In genomic region chr4:126254315-126255112, GRCm38 (mm10) we compare ENCODE assay signal across 9 mouse cellular contexts. TPM values are rescaled to one million over a fixed set of nuclear protein-coding genes. Genes with fewer than 3 reads are reported as not detected.
A peak's percentile ranks its signal among the peaks of the same experiment; 100 is the strongest.
DNase-seq lines count a peak whose midpoint lies in the region; ATAC-seq and TF ChIP-seq lines count a peak whose summit lies in the region.
"Had no signal": no experiment of that assay in that cellular context is flagged by ENCODE, and none has a peak within 500 bp of the region (broad histone marks: within the 10 kb centered on the region; RNA-seq: fewer than 3 reads in every experiment).

No protein-coding gene starts in this region.

- peak overlapping the region; percentile 95; the same call in 1 of the 2 replicates for H3K27ac ChIP-seq in bone marrow macrophage, adult 2 months (ENCODE audit: insufficient read depth, low read depth, low read length)
- peak overlapping the region; percentile 96 for H3K27ac ChIP-seq in forebrain, postnatal 0 days (ENCODE audit: low read depth, low read length)
- peak overlapping the region; percentile 92; the same call in 1 of the 2 replicates for H3K27ac ChIP-seq in intestine, embryonic 15.5 days
- H3K27ac ChIP-seq in liver, embryonic 11.5 days (ENCODE audit: low read depth, low read length): peak overlapping the region; percentile 82; the same call in 1 of the 2 replicates
- H3K27ac ChIP-seq in neural tube, embryonic 13.5 days (replicated peaks): peak overlapping the region; percentile 96

- no peaks in the 10 kb centered on the region; the same call in 1 of the 2 replicates for H3K27me3 ChIP-seq in forebrain, postnatal 0 days (ENCODE audit: insufficient read depth, low read length)
- no peaks in the 10 kb centered on the region for H3K27me3 ChIP-seq in intestine, embryonic 15.5 days (replicated peaks)
- H3K27me3 ChIP-seq in liver, embryonic 11.5 days (replicated peaks; ENCODE audit: control insufficient read depth, insufficient read depth, low read length): no peaks in the 10 kb centered on the region; the same call in 1 of the 2 replicates
- H3K27me3 ChIP-seq in neural tube, embryonic 13.5 days: no peaks in the 10 kb centered on the region

- peak overlapping the region; percentile 77 for H3K4me3 ChIP-seq in bone marrow macrophage, adult 2 months (ENCODE audit: insufficient read depth, low read length)
- H3K4me3 ChIP-seq in forebrain, postnatal 0 days (ENCODE audit: low read depth, low read length): peak overlapping the region; percentile 98
- peak overlapping the region; percentile 97 for H3K4me3 ChIP-seq in intestine, embryonic 15.5 days (replicated peaks)
- H3K4me3 ChIP-seq in liver, embryonic 11.5 days (ENCODE audit: low read depth, low read length): peak overlapping the region; percentile 90
- H3K4me3 ChIP-seq in neural tube, embryonic 13.5 days: peak overlapping the region; percentile 100

- DNase-seq in frontal cortex, postnatal 10 days (ENCODE audit: low spot score in 2 of 2): peak; percentile 63 to 65
- DNase-seq in frontal cortex, postnatal 14 days (ENCODE audit: low spot score in 2 of 2): no peak
- DNase-seq in forebrain, postnatal 0 days: peak; percentile 60
- DNase-seq in liver, embryonic 11.5 days (ENCODE audit: low spot score): no peak
- no peak for DNase-seq in thymus, postnatal 10 days (ENCODE audit: low spot score in 2 of 2)

- ATAC-seq in forebrain, postnatal 0 days: peak; percentile 26
- ATAC-seq in intestine, embryonic 15.5 days: no peak
- no peak for ATAC-seq in liver, embryonic 11.5 days (replicated peaks; ENCODE audit: low FRiP score)
- peak; percentile 1; the same call in 1 of the 2 replicates for ATAC-seq in neural tube, embryonic 13.5 days (ENCODE audit: low read depth)

- peak overlapping the region; percentile 99 for H3K9ac ChIP-seq in forebrain, postnatal 0 days
- peak overlapping the region; percentile 95 for H3K9ac ChIP-seq in intestine, embryonic 15.5 days
- H3K9ac ChIP-seq in liver, embryonic 11.5 days (ENCODE audit: low read depth, low read length): peak overlapping the region; percentile 84; the same call in 1 of the 2 replicates
- peak overlapping the region; percentile 99 for H3K9ac ChIP-seq in neural tube, embryonic 13.5 days

- H3K36me3 ChIP-seq in forebrain, postnatal 0 days (ENCODE audit: insufficient read depth): no peaks in the 10 kb centered on the region
- no peaks in the 10 kb centered on the region for H3K36me3 ChIP-seq in intestine, embryonic 15.5 days
- H3K36me3 ChIP-seq in liver, embryonic 11.5 days (ENCODE audit: control insufficient read depth, insufficient read depth, low read length): no peaks in the 10 kb centered on the region; the same call in 1 of the 2 replicates
- H3K36me3 ChIP-seq in neural tube, embryonic 13.5 days: 0 out of 2 replicates have a peak, but pooled peaks cover 13% of the 10 kb centered on the region

- TF ChIP-seq POLR2A in bone marrow macrophage, adult 2 months (IDR thresholded peaks at IDR 0.05; ENCODE audit: borderline replicate concordance, low read depth, low read length): no peak

- H3K9me3 ChIP-seq in forebrain, postnatal 0 days (ENCODE audit: low read length): no peaks in the 10 kb centered on the region
- H3K9me3 ChIP-seq in intestine, embryonic 15.5 days: no peaks in the 10 kb centered on the region
- H3K9me3 ChIP-seq in liver, embryonic 11.5 days (ENCODE audit: control insufficient read depth, low read length): no peaks in the 10 kb centered on the region
- H3K9me3 ChIP-seq in neural tube, embryonic 13.5 days: no peaks in the 10 kb centered on the region

- 9% methylated on average over 9 of the region's 9 CpGs for WGBS in forebrain, postnatal 0 days
- 32% methylated on average over 9 of the region's 9 CpGs for WGBS in intestine, embryonic 15.5 days
- WGBS in liver, embryonic 11.5 days: 35% methylated on average over 9 of the region's 9 CpGs
- 13% methylated on average over 9 of the region's 9 CpGs for WGBS in neural tube, embryonic 13.5 days

- TF ChIP-seq CTCF in bone marrow macrophage, adult 2 months (IDR thresholded peaks at IDR 0.05; ENCODE audit: low read depth, low read length): no peak
- TF ChIP-seq CTCF in forebrain, postnatal 0 days (IDR thresholded peaks at IDR 0.05; ENCODE audit: low read depth): no peak

- H3K4me2 ChIP-seq in forebrain, postnatal 0 days (ENCODE audit: low read depth): peak overlapping the region; percentile 83
- H3K4me2 ChIP-seq in intestine, embryonic 15.5 days (replicated peaks): peak overlapping the region; percentile 81
- peak overlapping the region; percentile 94 for H3K4me2 ChIP-seq in liver, embryonic 11.5 days
- H3K4me2 ChIP-seq in neural tube, embryonic 13.5 days: peak overlapping the region; percentile 99

- peaks cover 56% of the 10 kb centered on the region for H3K4me1 ChIP-seq in bone marrow macrophage, adult 2 months (ENCODE audit: control insufficient read depth, insufficient read depth, low read length)
- peaks cover 27% of the 10 kb centered on the region; the same call in 1 of the 2 replicates for H3K4me1 ChIP-seq in forebrain, postnatal 0 days (ENCODE audit: insufficient read depth)
- peaks cover 60% of the 10 kb centered on the region for H3K4me1 ChIP-seq in intestine, embryonic 15.5 days (replicated peaks)
- H3K4me1 ChIP-seq in liver, embryonic 11.5 days (replicated peaks; ENCODE audit: control insufficient read depth, insufficient read depth, low read length): peaks cover 41% of the 10 kb centered on the region
- peaks cover 80% of the 10 kb centered on the region for H3K4me1 ChIP-seq in neural tube, embryonic 13.5 days (replicated peaks)

RNA-seq across cellular contexts. Expression of gene Map7d1, which starts 1.6 kb away (rescaled TPM):
- 131 and 139 TPM in 2 replicates for polyA plus RNA-seq in bone marrow macrophage, adult 2 months (2012; ENCODE audit: insufficient read depth, insufficient read length, missing spikeins)
- 105 and 115 TPM in 2 replicates for total RNA-seq in forebrain, postnatal 0 days (2014; rRNA removed)
- polyA plus RNA-seq in forebrain, postnatal 0 days (2015; fragmentation: Nextera tagmentation; extraction: Ambion mirVana): 63.6 and 71.1 TPM in 2 replicates
- 26.7 and 27.6 TPM in 2 replicates for polyA plus RNA-seq in intestine, embryonic 15.5 days (2015; fragmentation: Nextera tagmentation; extraction: Ambion mirVana)
- polyA plus RNA-seq in liver, embryonic 11.5 days (2014; fragmentation: Nextera tagmentation; extraction: Ambion mirVana): 26.5 and 28.9 TPM in 2 replicates
- 90.3 and 94.4 TPM in 2 replicates for polyA plus RNA-seq in neural tube, embryonic 13.5 days (2015; fragmentation: Nextera tagmentation; extraction: Ambion mirVana)

RNA-seq across cellular contexts. Expression of gene Trappc3, which starts 7.6 kb away (rescaled TPM):
- 69.6 and 79.6 TPM in 2 replicates for polyA plus RNA-seq in bone marrow macrophage, adult 2 months (2012; ENCODE audit: insufficient read depth, insufficient read length, missing spikeins)
- 143 TPM in 2 replicates for total RNA-seq in forebrain, postnatal 0 days (2014; rRNA removed)
- polyA plus RNA-seq in forebrain, postnatal 0 days (2015; fragmentation: Nextera tagmentation; extraction: Ambion mirVana): 199 and 202 TPM in 2 replicates
- polyA plus RNA-seq in intestine, embryonic 15.5 days (2015; fragmentation: Nextera tagmentation; extraction: Ambion mirVana): 94.2 and 99.7 TPM in 2 replicates
- 20.6 and 26.8 TPM in 2 replicates for polyA plus RNA-seq in liver, embryonic 11.5 days (2014; fragmentation: Nextera tagmentation; extraction: Ambion mirVana)
- 147 and 160 TPM in 2 replicates for polyA plus RNA-seq in neural tube, embryonic 13.5 days (2015; fragmentation: Nextera tagmentation; extraction: Ambion mirVana)

RNA-seq across cellular contexts. Expression of gene Col8a2, which starts 32.1 kb away (rescaled TPM):
- not detected in 2 replicates for polyA plus RNA-seq in bone marrow macrophage, adult 2 months (2012; ENCODE audit: insufficient read depth, insufficient read length, missing spikeins)
- 6.5 and 11.6 TPM in 2 replicates for total RNA-seq in forebrain, postnatal 0 days (2014; rRNA removed)
- 2.5 and 3.0 TPM in 2 replicates for polyA plus RNA-seq in forebrain, postnatal 0 days (2015; fragmentation: Nextera tagmentation; extraction: Ambion mirVana)
- 7.1 and 8.2 TPM in 2 replicates for polyA plus RNA-seq in intestine, embryonic 15.5 days (2015; fragmentation: Nextera tagmentation; extraction: Ambion mirVana)
- polyA plus RNA-seq in liver, embryonic 11.5 days (2014; fragmentation: Nextera tagmentation; extraction: Ambion mirVana): 1.9 and 2.2 TPM in 2 replicates
- 7.4 and 9.5 TPM in 2 replicates for polyA plus RNA-seq in neural tube, embryonic 13.5 days (2015; fragmentation: Nextera tagmentation; extraction: Ambion mirVana)
- total RNA-seq: neutrophil, adult 5-6 weeks had no signal

RNA-seq across cellular contexts. Expression of gene Thrap3, which starts 52.0 kb away (rescaled TPM):
- polyA plus RNA-seq in bone marrow macrophage, adult 2 months (2012; ENCODE audit: insufficient read depth, insufficient read length, missing spikeins): 230 and 236 TPM in 2 replicates
- 113 and 165 TPM in 2 replicates for total RNA-seq in forebrain, postnatal 0 days (2014; rRNA removed)
- 92.4 and 111 TPM in 2 replicates for polyA plus RNA-seq in forebrain, postnatal 0 days (2015; fragmentation: Nextera tagmentation; extraction: Ambion mirVana)
- polyA plus RNA-seq in intestine, embryonic 15.5 days (2015; fragmentation: Nextera tagmentation; extraction: Ambion mirVana): 172 and 202 TPM in 2 replicates
- 199 and 207 TPM in 2 replicates for polyA plus RNA-seq in liver, embryonic 11.5 days (2014; fragmentation: Nextera tagmentation; extraction: Ambion mirVana)
- 143 and 165 TPM in 2 replicates for polyA plus RNA-seq in neural tube, embryonic 13.5 days (2015; fragmentation: Nextera tagmentation; extraction: Ambion mirVana)

Comparison
In these comparisons a context has a peak if more than half of its experiments do, and no peak if none do; other contexts are left out.
1. DNase-seq: peak in frontal cortex, postnatal 10 days (2 of 2) and forebrain, postnatal 0 days (single experiment); none in frontal cortex, postnatal 14 days (0 of 2), liver, embryonic 11.5 days (single experiment) and thymus, postnatal 10 days (0 of 2).
2. ATAC-seq: peak in forebrain, postnatal 0 days (single experiment) and neural tube, embryonic 13.5 days (single experiment); none in intestine, embryonic 15.5 days (single experiment) and liver, embryonic 11.5 days (single experiment).
3. Peak in every context shown above with its lines, with median percentiles within 50 percentile points of each other: H3K27ac ChIP-seq, H3K4me3 ChIP-seq, H3K4me2 ChIP-seq and H3K9ac ChIP-seq.